Mouse (Mus musculus): ENCODE data around the gene Ppp1ca.

Gene Ppp1ca

GRCm38 (mm10) chr19:4184976-4185975 lies 6.6 kb upstream of the Ppp1ca start:
- no peak for DNase-seq (ENCODE audit: low read depth, low spot score)

GRCm38 (mm10) chr19:4187303-4187702 lies 4.6 kb upstream of the Ppp1ca start:
- peak; percentile 40 for DNase-seq (ENCODE audit: low read depth, low spot score)

GRCm38 (mm10) chr19:4189051-4189620 lies 2.7 kb upstream of the Ppp1ca start:
- DNase-seq (ENCODE audit: low read depth, low spot score), result no peak

- no peak for DNase-seq (ENCODE audit: low read depth, low spot score)
Measured at GRCm38 (mm10) chr19:4190831-4191334, 982 bp upstream of the Ppp1ca start, which contains the start of gene Tbc1d10c. TSS of gene Tbc1d10c (minus strand) at chr19:4191284.

GRCm38 (mm10) chr19:4192251-4192985 lies 553 bp downstream of the Ppp1ca start:
- DNase-seq (ENCODE audit: low read depth, low spot score), result peak; percentile 53

- no peak for DNase-seq (ENCODE audit: low read depth, low spot score)
Measured at GRCm38 (mm10) chr19:4193129-4193528, 1.3 kb downstream of the Ppp1ca start.

- no peak for DNase-seq (ENCODE audit: low read depth, low spot score)
Measured at GRCm38 (mm10) chr19:4194021-4194724, 2.3 kb downstream of the Ppp1ca start.

GRCm38 (mm10) chr19:4194776-4195650 lies 3.1 kb downstream of the Ppp1ca start:
- peak; percentile 89 for DNase-seq (ENCODE audit: low read depth, low spot score)

- DNase-seq (ENCODE audit: low read depth, low spot score), result no peak
Measured at GRCm38 (mm10) chr19:4196048-4196447, 4.2 kb downstream of the Ppp1ca start.

GRCm38 (mm10) chr19:4196548-4196947 lies 4.7 kb downstream of the Ppp1ca start:
- peak; percentile 49 for DNase-seq (ENCODE audit: low read depth, low spot score)

GRCm38 (mm10) chr19:4197180-4197579 lies 5.3 kb downstream of the Ppp1ca start:
- no peak for DNase-seq (ENCODE audit: low read depth, low spot score)

GRCm38 (mm10) chr19:4201291-4201909 lies 9.5 kb downstream of the Ppp1ca start, which contains the start of gene Rad9a:
TSS of gene Rad9a (minus strand) at chr19:4201662.
- peak; percentile 99 for DNase-seq (ENCODE audit: low read depth, low spot score)

- DNase-seq (ENCODE audit: low read depth, low spot score), result no peak
Measured at GRCm38 (mm10) chr19:4202149-4202548, 10.3 kb downstream of the Ppp1ca start.

GRCm38 (mm10) chr19:4203148-4203547 lies 11.3 kb downstream of the Ppp1ca start:
- no peak for DNase-seq (ENCODE audit: low read depth, low spot score)

GRCm38 (mm10) chr19:4203604-4204326 lies 11.9 kb downstream of the Ppp1ca start:
- peak; percentile 66 for DNase-seq (ENCODE audit: low read depth, low spot score)

- peak; percentile 63 for DNase-seq (ENCODE audit: low read depth, low spot score)
Measured at GRCm38 (mm10) chr19:4204889-4205288, 13.0 kb downstream of the Ppp1ca start.

GRCm38 (mm10) chr19:4206971-4207370 lies 15.1 kb downstream of the Ppp1ca start:
- peak; percentile 83 for DNase-seq (ENCODE audit: low read depth, low spot score)

GRCm38 (mm10) chr19:4208563-4208962 lies 16.7 kb downstream of the Ppp1ca start:
- no peak for DNase-seq (ENCODE audit: low read depth, low spot score)

All from brain, adult 2 months (tissue).